Mouse (Mus musculus) forebrain, embryonic 15.5 days (tissue): ENCODE data around the gene Serinc2. TPM values are rescaled to one million over a fixed set of nuclear protein-coding genes. Genes with fewer than 3 reads are reported as not detected.
"Not testable (repeated sequence)": the region's sequence is repeated elsewhere in the genome, so short reads cannot be mapped to it uniquely, and the experiment has no call there.

Source experiments
- ATAC-seq: fragments of 200-750 bp; cut with Nextera tagmentation; replicated peaks from 2 replicates; pipeline ENCODE4 v1.8.0; 2017; ENCODE audit warnings: mild to moderate bottlenecking, moderate TSS enrichment, moderate library complexity
- H3K27ac ChIP-seq: fragments of 300-500 bp; sonication (generic); replicated peaks from 2 replicates; pipeline ENCODE4 v1.5.1; 2015; ENCODE audit warnings: mild to moderate bottlenecking, inconsistent platforms
- H3K27me3 ChIP-seq: fragments of 300-500 bp; sonication (generic); 2 replicates; pipeline ENCODE4 v1.6.1; 2015; ENCODE audit warnings: inconsistent platforms
- H3K36me3 ChIP-seq: fragments of 300-500 bp; sonication (generic); 2 replicates; pipeline ENCODE4 v1.6.1; 2015; ENCODE audit warnings: mild to moderate bottlenecking, inconsistent platforms
- H3K4me1 ChIP-seq: fragments of 300-500 bp; sonication (generic); 2 replicates; pipeline ENCODE4 v1.6.1; 2015; ENCODE audit warnings: inconsistent platforms
- H3K4me2 ChIP-seq: fragments of 300-500 bp; sonication (generic); replicated peaks from 2 replicates; pipeline ENCODE4 v1.6.1; 2015; ENCODE audit warnings: mild to moderate bottlenecking, inconsistent platforms
- H3K4me3 ChIP-seq: fragments of 300-500 bp; sonication (generic); 2 replicates; pipeline ENCODE4 v1.5.1; 2015; ENCODE audit warnings: mild to moderate bottlenecking, inconsistent platforms
- H3K9ac ChIP-seq: fragments of 300-500 bp; sonication (generic); replicated peaks from 2 replicates; pipeline ENCODE4 v1.6.1; 2015; ENCODE audit warnings: mild to moderate bottlenecking, inconsistent platforms
- H3K9me3 ChIP-seq: fragments of 300-500 bp; sonication (generic); 2 replicates; pipeline ENCODE4 v1.6.1; 2016; ENCODE audit warnings: inconsistent platforms
- WGBS: fragments of 180-500 bp; shearing (Covaris S2); methylation state at CpG from one replicate; pipeline ENCODE4 v1.1.7; 2015; ENCODE audit warnings: mixed read lengths; 5-methylcytosine and 5-hydroxymethylcytosine counted together
- polyA plus RNA-seq: library from polyadenylated mRNA; unstranded; fragments of >200 nt; fragmentation: Nextera tagmentation; extraction: Ambion mirVana; gene quantifications from 2 replicates; pipeline ENCODE4 v1.2.1, GENCODE M21; 2015

The Serinc2 gene
- polyA plus RNA-seq, 1 experiment from 2014 or later, result 87.4 TPM

GRCm38 (mm10) chr4:130246132-130246531, 32.9 kb downstream of the Serinc2 start:
- Histone ChIP-seq H3K36me3 (peaks cover 5% of the 10 kb centered on the region; the same call in 1 of the 2 replicates), H3K27me3 (no peaks in the 10 kb centered on the region), H3K9me3 (no peaks in the 10 kb centered on the region), H3K4me3 (no peak overlapping the region), H3K4me1 (no peaks in the 10 kb centered on the region), H3K4me2 (no peak overlapping the region), H3K9ac (no peak overlapping the region), H3K27ac (no peak overlapping the region)
- ATAC-seq, result no peak
- 2% methylated on average over 6 of the region's 6 CpGs for WGBS

GRCm38 (mm10) chr4:130244749-130245148, 34.3 kb downstream of the Serinc2 start:
- H3K4me2 ChIP-seq, result no peak overlapping the region
- no peaks in the 10 kb centered on the region for H3K4me1 ChIP-seq
- no peak overlapping the region for H3K27ac ChIP-seq
- no peak for ATAC-seq
- H3K9me3 ChIP-seq, result no peaks in the 10 kb centered on the region
- no peaks in the 10 kb centered on the region for H3K36me3 ChIP-seq
- WGBS, result 84% methylated on average over 8 of the region's 8 CpGs
- no peak overlapping the region for H3K9ac ChIP-seq
- H3K27me3 ChIP-seq, result no peaks in the 10 kb centered on the region
- H3K4me3 ChIP-seq, result no peak overlapping the region

DNA sequence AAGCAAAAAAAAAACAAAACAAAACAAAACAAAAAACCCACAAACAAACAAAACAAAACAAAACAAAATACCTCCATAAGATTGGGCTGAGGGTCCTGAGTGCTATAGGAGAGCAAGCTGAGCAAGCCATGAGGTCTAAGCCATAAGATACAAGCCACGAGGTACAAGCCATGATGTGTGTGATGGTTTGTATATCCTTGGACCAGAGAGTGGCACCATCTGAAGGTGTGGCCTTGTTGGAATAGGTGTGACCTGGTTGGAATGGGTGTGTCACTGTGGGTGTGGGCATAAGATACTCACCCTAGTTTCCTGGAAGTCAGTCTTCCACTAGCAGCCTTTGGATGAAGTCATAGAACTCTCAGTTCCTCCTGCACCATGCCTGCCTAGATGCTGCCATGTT, 35.4 kb downstream of the Serinc2 start:
- H3K9me3 ChIP-seq, H3K36me3 ChIP-seq, H3K27ac ChIP-seq, H3K4me1 ChIP-seq, H3K4me3 ChIP-seq, H3K27me3 ChIP-seq, H3K9ac ChIP-seq, H3K4me2 ChIP-seq, ATAC-seq: not testable (repeated sequence)
- 63% methylated on average over 1 of the region's 1 CpGs for WGBS

GRCm38 (mm10) chr4:130242956-130243355, 36.0 kb downstream of the Serinc2 start:
- Histone ChIP-seq H3K4me2 (no peak overlapping the region), H3K27me3 (no peaks in the 10 kb centered on the region), H3K4me1 (no peaks in the 10 kb centered on the region), H3K9ac (no peak overlapping the region), H3K36me3 (no peaks in the 10 kb centered on the region), H3K4me3 (no peak overlapping the region), H3K27ac (no peak overlapping the region), H3K9me3 (no peaks in the 10 kb centered on the region)
- WGBS, result 88% methylated on average over 5 of the region's 5 CpGs
- ATAC-seq, result no peak

DNA sequence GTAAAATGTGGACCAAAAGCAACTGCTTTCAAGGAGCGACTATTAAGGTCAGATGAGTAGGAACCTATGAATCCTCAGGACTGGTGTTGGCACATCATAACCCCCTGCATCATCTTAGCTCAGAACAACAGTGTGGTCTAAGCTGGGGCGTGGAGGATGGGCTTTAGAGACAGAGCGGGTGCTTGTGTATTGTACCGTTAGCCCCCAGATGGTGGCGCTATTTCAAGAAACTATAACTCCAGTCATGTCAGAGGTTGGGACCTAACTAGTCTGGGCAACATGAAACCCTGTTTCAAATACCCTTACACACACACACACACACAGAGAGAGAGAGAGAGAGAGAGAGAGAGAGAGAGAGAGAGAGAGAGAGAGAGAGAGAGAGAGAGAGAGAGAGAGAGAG, 38.3 kb downstream of the Serinc2 start:
- Histone ChIP-seq H3K4me2 (no peak overlapping the region), H3K27ac (no peak overlapping the region), H3K4me1 (no peaks in the 10 kb centered on the region), H3K9me3 (no peaks in the 10 kb centered on the region), H3K4me3 (no peak overlapping the region), H3K9ac (no peak overlapping the region), H3K27me3 (no peaks in the 10 kb centered on the region), H3K36me3 (no peaks in the 10 kb centered on the region)
- ATAC-seq, result no peak
- WGBS, result 38% methylated on average over 5 of the region's 5 CpGs

DNA sequence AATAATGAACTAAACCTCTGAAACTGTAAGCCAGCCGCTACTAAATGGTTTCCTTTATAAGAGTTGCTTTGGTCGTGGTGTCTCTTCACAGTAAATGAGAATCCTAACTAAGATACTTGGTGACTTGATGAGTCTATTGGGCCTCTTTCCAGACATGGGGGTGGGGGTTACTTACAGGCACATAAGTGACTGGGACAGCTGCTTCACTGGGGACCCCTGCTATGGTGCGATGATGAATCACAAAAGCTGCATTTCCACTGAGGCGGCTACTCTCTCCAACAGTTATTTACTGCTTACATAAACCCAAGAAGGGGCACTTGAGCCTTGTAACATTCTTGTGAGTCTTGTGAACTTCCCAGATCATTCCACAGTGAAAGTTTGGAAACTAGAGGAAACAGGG, 41.4 kb downstream of the Serinc2 start:
- no peaks in the 10 kb centered on the region for H3K36me3 ChIP-seq
- 77% methylated on average over 4 of the region's 4 CpGs for WGBS

GRCm38 (mm10) chr4:130236361-130236760, 42.6 kb downstream of the Serinc2 start:
- H3K4me2 ChIP-seq, result no peak overlapping the region
- H3K9me3 ChIP-seq, result no peaks in the 10 kb centered on the region
- H3K27ac ChIP-seq, result no peak overlapping the region
- H3K36me3 ChIP-seq, result no peaks in the 10 kb centered on the region
- no peaks in the 10 kb centered on the region for H3K4me1 ChIP-seq
- 72% methylated on average over 8 of the region's 8 CpGs for WGBS
- no peaks in the 10 kb centered on the region for H3K27me3 ChIP-seq
- no peak for ATAC-seq
- no peak overlapping the region for H3K4me3 ChIP-seq
- H3K9ac ChIP-seq, result no peak overlapping the region

More for the DNA sequence above, 41.4 kb downstream of the Serinc2 start:
- H3K9ac ChIP-seq, result no peak overlapping the region
- H3K9me3 ChIP-seq, result no peaks in the 10 kb centered on the region
- H3K4me1 ChIP-seq, result no peaks in the 10 kb centered on the region
- H3K4me3 ChIP-seq, result no peak overlapping the region
- no peaks in the 10 kb centered on the region for H3K27me3 ChIP-seq
- ATAC-seq, result no peak
- no peak overlapping the region for H3K27ac ChIP-seq
- H3K4me2 ChIP-seq, result no peak overlapping the region

DNA sequence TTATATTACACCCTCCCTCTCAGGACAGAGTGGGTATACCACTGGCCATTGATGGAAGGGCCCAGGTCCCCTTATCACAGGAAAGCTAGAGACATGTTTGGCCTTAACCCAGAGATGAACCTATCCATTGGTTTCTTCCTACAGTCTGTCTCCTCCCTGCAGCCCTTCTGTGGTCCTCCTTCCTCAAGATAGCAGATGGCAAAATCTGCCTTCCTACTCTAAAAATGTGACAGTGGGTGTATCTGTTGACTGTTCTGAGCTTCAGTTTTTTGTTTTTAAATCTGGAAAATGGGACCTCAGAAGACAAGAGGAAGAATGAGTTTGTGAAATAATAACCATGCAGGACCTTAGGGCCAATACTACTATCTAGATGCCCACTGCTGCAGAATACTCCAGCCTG, 54.9 kb downstream of the Serinc2 start:
- ATAC-seq, result no peak
- no peak overlapping the region for H3K4me2 ChIP-seq
- H3K9ac ChIP-seq, result no peak overlapping the region
- H3K4me1 ChIP-seq, result no peaks in the 10 kb centered on the region
- no peaks in the 10 kb centered on the region for H3K27me3 ChIP-seq
- no peaks in the 10 kb centered on the region for H3K9me3 ChIP-seq
- no peaks in the 10 kb centered on the region for H3K36me3 ChIP-seq
- no peak overlapping the region for H3K4me3 ChIP-seq
- no peak overlapping the region for H3K27ac ChIP-seq

- ATAC-seq, result no peak
- WGBS, result 50% methylated on average over 4 of the region's 4 CpGs
- no peaks in the 10 kb centered on the region for H3K36me3 ChIP-seq
- H3K9me3 ChIP-seq, result no peaks in the 10 kb centered on the region
- no peak within 1 kb of the TSS for H3K4me2 ChIP-seq
- no peak within 1 kb of the TSS for H3K27ac ChIP-seq
- no peak within 1 kb of the TSS for H3K9ac ChIP-seq
- H3K4me3 ChIP-seq, result no peak within 1 kb of the TSS
- H3K27me3 ChIP-seq, result no peaks in the 10 kb centered on the region
- H3K4me1 ChIP-seq, result no peaks in the 10 kb centered on the region
Measured at GRCm38 (mm10) chr4:130222179-130222578, 56.8 kb downstream of the Serinc2 start, which contains the start of gene Gm853. Gene Gm853 (minus strand): TSS chr4:130222401.

- Histone ChIP-seq H3K9me3 (no peaks in the 10 kb centered on the region), H3K4me3 (no peak overlapping the region), H3K4me2 (no peak overlapping the region), H3K27me3 (no peaks in the 10 kb centered on the region), H3K9ac (no peak overlapping the region), H3K36me3 (no peaks in the 10 kb centered on the region), H3K4me1 (no peaks in the 10 kb centered on the region), H3K27ac (no peak overlapping the region)
- WGBS, result 82% methylated on average over 9 of the region's 9 CpGs
- no peak for ATAC-seq
Measured at GRCm38 (mm10) chr4:130220176-130220575, 58.8 kb downstream of the Serinc2 start.

DNA sequence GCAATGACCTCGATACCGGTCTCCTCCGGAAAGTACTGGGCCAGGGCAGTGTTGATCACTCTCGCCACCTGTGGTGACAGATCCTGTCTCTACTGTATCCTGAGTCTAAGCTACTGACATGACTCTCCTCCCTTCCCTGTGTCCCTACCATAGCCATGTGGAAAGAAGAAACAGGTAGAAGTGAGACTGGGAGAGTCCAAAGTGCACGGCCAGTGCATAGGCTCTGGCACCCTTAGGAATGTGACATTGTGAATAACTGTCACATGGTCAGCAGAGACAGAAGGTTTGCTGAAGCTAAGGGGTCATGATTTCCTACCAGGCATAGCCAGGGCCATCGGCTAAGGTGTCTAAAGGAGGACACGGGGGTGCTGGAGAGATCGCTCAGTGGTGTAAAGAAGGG, 63.6 kb downstream of the Serinc2 start:
- H3K27ac ChIP-seq, result no peak overlapping the region
- H3K4me3 ChIP-seq, result no peak overlapping the region
- H3K27me3 ChIP-seq, result no peaks in the 10 kb centered on the region
- H3K36me3 ChIP-seq, result no peaks in the 10 kb centered on the region
- no peaks in the 10 kb centered on the region for H3K4me1 ChIP-seq
- H3K4me2 ChIP-seq, result no peak overlapping the region
- no peak overlapping the region for H3K9ac ChIP-seq
- WGBS, result 89% methylated on average over 8 of the region's 8 CpGs
- no peaks in the 10 kb centered on the region for H3K9me3 ChIP-seq
- ATAC-seq, result no peak

DNA sequence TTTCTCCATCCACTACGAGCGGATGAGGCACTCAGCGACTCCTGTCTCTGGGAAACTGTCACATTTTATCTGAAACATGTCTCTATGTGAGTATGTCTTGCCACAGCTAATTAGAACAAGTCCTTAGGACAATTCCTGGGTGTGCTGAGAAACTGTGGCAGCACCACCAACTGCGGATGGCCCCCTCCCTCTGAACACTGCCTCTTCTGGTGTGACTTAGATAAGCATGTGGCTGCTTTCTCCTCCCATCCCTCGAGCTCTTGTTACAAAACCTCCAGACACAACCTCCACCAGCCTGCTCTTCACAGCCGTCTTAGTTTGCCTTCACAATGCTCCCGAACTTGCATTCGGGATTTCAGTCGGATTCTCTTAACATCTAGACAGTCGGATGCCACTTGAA, 65.1 kb downstream of the Serinc2 start:
- Histone ChIP-seq H3K4me2 (no peak overlapping the region), H3K27ac (no peak overlapping the region), H3K9ac (no peak overlapping the region), H3K9me3 (no peaks in the 10 kb centered on the region), H3K4me3 (no peak overlapping the region), H3K36me3 (no peaks in the 10 kb centered on the region), H3K4me1 (no peaks in the 10 kb centered on the region), H3K27me3 (no peaks in the 10 kb centered on the region)
- no peak for ATAC-seq
- 85% methylated on average over 10 of the region's 10 CpGs for WGBS

DNA sequence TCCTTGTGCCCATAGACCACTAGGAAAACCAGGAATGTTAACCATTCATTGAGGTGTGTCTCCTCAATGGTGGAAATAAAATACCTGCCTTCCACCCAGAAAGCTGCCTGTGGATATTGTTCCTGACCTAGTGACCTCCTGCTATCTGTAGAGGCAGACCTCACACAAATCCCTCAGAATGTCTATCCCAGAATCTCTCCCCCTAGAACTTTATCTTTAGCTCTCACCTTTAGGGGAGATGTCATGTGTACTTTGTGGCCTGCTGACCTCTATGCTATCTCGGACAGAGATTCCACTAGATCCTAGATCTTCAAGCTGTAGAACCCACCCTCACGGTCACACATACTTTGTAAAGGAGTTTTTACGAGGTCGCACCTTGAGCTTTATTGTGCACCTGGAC, 65.8 kb downstream of the Serinc2 start:
- no peak overlapping the region for H3K27ac ChIP-seq
- no peaks in the 10 kb centered on the region for H3K4me1 ChIP-seq
- no peak overlapping the region for H3K4me2 ChIP-seq
- H3K9ac ChIP-seq, result no peak overlapping the region
- no peak overlapping the region for H3K4me3 ChIP-seq
- 91% methylated on average over 4 of the region's 4 CpGs for WGBS
- no peaks in the 10 kb centered on the region for H3K36me3 ChIP-seq
- no peaks in the 10 kb centered on the region for H3K9me3 ChIP-seq
- ATAC-seq, result no peak
- no peaks in the 10 kb centered on the region for H3K27me3 ChIP-seq
